Mouse (Mus musculus) G1E (cell line): Measurements from ENCODE around the gene Rfc4.

ENCODE experiments used
- CTCF ChIP-seq: IDR thresholded peaks from 2 replicates; pipeline ENCODE4 v1.5.1; 2012; ENCODE audit warnings: low read depth, low read length, inconsistent platforms, mixed read lengths
- GATA1 ChIP-seq: IDR thresholded peaks from 2 replicates; pipeline ENCODE4 v1.6.1; 2012; ENCODE audit warnings: borderline replicate concordance, low read length, inconsistent platforms, mixed read lengths
- POLR2AphosphoS5 ChIP-seq: IDR thresholded peaks from 2 replicates; pipeline ENCODE4 v1.6.1; 2012; ENCODE audit warnings: low read depth, low read length, inconsistent platforms; ENCODE audit not compliant: insufficient replicate concordance
- TAL1 ChIP-seq: conservative IDR thresholded peaks from 2 replicates; pipeline ENCODE4 v1.6.1; 2012; ENCODE audit warnings: low read depth, low read length, inconsistent platforms, mixed read lengths

DNA sequence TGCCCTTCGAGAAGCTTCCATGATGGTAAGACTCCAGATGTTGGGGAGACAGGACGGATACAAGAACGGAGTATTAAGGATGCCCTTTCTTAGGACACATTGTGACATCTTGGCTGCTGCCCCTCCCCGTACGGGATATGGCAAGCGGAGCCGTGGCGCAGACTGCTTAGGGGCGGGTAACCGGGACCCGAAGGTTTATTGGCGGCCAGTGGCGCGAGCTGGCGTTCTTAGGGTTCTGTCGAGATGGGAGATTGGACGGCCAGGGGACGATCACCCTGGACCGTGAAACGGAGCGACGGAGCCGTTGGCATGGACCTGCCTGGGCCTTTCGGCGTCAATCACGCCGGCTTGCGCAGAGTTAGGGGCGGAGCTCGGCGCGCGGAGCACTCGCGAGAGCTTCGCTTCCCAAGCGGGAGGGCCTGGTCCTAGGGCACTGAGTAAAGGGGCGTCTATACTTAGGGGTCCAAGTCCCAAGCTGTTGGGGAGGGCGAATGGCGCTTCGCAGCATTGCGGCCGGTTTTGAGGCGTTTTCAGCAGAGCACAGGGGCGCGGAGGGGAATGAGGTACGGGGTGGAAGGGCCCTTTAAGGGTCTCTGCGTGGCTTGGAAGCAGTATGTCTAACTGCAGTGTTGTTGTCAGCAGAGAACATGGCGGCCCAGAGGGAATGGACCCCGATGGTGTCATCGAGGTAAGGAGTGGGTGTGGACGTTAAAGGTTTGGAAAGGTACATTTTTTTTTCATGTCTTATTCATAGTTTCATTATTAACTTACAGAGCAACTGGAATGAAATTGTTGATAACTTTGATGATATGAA lies 19.4 kb downstream of the Rfc4 start:
- TF ChIP-seq CTCF = no peak
- TF ChIP-seq GATA1 = no peak
- TF ChIP-seq POLR2AphosphoS5 = peak; percentile 93; the same call in 1 of the 2 replicates
- no peak for TF ChIP-seq TAL1
